Mouse (Mus musculus) hematopoietic stem cell, adult 5-6 weeks (primary cell): ENCODE data around the gene Bend5. TPM values are rescaled to one million over a fixed set of nuclear protein-coding genes. Genes with fewer than 3 reads are reported as not detected.

Source experiments
- ATAC-seq, 2 experiments: fragments of 125-278 bp in 1 of 2; replicated peaks in 1 of 2; 2 replicates each; pipeline ENCODE4 v1.8.0; 2016 to 2017; ENCODE audit warnings: inconsistent platforms in 2 of 2, mild to moderate bottlenecking in 2 of 2, moderate number of reproducible peaks in 2 of 2, low read depth in 1 of 2, moderate TSS enrichment in 1 of 2; ENCODE audit not compliant: low FRiP score in 2 of 2, poor library complexity in 2 of 2, severe bottlenecking in 2 of 2, insufficient read depth in 1 of 2, low TSS enrichment in 1 of 2
- total RNA-seq: library from RNA; stranded (forward); fragments of 172-1452, 232-1000 nt; gene quantifications from 2 replicates; pipeline ENCODE4 v1.2.3, GENCODE M21; 2017

Bend5 gene
- total RNA-seq, 1 experiment from 2014 or later: 19.4 TPM

DNA sequence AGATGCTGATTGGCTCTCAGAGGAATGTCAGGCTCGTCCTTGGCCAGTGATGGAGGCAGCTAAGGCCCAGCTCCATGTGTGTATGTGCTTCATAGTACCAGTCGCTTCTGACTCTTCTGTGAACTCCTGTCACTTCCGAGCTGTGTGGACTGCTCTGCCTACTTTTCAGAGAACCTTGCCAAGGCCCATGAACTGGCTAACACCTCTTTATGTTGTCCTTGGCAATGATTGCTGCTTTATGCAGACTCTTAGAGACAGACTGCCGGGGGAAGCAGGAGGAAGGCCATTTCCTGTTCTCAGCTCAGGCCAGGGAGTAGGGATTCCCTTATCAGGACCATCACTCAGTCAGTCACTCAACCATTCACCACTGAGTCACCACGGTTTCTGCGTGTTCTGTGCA lies 10.4 kb downstream of the Bend5 start:
- no peak for ATAC-seq

DNA sequence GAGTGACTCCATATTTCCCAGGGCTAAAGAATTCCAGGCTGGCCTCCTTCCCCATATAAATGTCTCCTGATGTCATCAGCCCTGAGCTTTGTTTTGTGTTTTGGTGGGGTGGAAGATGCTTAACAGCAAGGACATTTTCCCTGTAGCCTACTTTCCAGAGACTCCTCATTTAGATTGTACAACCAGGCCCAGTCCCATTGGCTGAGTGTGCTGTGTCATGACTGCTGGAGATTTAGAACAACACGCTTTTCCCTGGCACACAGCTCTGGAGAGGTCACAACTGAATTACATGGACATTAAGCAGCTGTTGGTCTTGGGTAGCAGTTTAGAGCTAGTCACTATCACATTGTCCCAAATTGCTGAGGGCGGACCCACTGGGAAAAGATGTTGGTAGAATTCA lies 16.4 kb downstream of the Bend5 start:
- no peak for ATAC-seq

DNA sequence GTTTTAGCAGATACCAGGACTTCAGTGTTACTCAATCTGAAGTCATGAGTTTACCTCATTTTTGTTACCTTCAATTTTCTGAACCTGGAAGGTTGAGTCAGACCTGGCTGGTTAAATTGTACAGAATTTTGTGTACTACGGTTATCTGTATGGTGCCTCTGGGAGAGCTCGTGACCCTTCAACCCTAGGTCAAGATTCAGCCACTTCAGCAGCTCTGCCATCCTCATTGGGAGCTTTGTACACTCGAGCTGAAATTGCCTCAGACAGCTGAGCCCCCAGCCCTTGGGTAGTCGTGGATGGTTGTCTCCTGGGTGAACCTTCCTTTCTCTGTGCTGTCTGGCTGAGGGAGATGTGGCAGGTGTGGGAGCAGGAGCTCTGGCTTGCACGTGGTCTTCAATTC lies 17.2 kb downstream of the Bend5 start:
- ATAC-seq: no peak

DNA sequence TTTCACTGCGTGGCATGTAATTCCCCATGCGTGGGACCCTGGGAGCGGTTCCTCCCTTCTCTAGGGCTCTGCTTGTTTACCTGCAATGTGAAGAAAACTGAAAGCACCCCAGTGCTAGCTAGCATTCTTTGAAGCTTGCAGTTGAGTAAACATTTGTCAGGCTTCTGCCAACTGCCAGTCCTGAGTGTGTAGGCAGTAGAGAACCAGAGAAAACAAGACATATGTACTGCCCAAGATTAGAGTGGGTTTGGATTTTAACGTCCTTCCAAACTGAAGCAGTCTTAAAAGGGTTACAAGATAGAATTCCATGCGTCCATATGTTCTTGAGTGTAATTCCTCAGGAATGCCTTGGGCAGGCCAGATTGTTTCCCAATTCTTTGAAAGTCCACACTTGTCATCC lies 17.6 kb downstream of the Bend5 start:
- no peak for ATAC-seq

DNA sequence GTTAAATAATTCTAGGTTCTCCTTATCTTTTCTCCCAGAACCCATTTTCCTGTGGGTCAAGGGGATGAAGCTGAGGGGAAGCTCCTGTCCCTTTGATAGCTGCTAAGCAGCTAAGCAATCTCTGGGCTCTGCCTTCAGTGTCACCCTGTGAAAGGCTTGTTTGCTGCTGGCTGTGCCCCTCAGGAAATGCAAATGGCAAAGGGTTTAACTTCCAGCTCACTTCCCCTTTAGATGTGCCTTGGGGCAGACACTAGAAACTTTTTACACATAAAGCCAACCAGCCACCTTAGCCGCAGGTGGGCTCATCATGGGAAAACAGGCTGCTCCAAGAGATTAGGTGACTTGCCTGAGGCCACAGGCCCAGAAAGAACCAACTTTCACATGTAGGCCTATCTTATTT lies 26.9 kb downstream of the Bend5 start:
- peak; percentile 19 to 22; a peak in 2 of 4 replicates for ATAC-seq

DNA sequence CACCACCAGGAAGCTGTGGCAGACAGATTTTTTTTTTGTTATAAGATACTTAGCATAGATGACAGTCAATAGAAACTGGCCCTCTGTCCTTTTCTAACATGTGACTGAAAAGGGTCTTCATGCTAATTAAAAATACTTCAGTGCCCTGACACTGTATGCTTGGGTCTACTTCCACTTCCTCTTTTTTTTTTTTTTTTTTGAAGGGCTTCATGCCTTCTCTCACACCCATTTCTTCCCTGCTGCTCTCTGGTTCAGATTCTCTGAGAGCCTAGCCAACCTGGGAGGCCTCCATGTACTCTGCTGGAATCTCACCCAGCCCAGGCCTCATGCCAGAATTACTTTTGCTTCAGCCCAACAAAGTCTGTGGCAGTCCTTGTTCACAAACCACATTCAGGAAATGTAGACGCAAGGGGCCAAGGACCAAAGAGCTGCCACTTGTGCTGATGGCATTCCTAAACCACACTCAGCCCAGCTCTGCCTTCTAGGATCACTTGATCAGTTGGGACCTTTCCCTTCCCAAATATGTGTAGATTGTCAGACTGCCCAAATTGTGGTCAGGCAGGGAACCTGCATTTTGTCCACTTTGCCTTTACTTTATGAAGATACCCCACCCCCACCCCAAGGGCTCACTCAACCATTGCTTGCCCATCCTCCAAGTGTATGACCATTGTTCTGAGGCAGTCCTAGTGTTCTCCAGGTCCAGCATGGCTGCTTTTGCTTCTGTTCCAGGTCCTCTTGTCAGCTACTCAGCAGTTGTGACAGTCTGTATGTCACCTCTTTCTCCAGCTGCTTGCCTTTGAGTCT lies 27.8 kb downstream of the Bend5 start:
- peak; percentile 65 to 76 for ATAC-seq

DNA sequence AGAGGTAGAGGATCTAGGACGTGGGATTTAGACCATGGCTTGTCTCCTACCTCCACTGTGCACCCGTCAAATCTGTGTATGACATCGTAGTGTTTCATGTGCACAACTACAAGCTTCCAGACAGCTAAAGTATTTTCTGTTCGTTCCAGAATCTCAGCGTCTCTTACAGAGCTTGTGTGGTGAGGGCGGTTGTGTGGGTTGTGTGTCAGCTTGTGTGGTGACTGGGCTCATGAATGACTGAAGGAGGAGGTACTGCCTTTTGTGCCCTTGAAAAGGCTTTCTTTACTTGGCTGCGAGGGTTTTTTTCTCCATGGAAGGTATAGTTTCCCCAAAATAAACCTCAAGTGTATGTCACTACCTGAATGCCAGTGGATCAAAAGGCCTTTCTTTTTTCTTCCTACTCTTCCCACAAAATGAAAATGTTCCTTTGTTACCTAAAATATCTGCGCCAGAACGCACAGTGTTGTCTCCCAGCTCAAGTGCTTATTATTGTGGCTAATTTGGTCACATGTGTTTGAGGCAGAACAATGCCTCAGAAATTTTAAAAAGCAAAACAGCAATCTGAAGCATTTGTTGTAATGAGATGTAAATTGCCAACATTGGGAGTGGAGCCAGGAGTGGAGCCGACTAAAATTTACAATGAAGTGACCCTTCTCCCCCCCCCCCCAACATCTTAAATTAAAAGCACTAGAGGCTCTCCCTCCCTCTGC lies 29.3 kb downstream of the Bend5 start:
- no peak for ATAC-seq

DNA sequence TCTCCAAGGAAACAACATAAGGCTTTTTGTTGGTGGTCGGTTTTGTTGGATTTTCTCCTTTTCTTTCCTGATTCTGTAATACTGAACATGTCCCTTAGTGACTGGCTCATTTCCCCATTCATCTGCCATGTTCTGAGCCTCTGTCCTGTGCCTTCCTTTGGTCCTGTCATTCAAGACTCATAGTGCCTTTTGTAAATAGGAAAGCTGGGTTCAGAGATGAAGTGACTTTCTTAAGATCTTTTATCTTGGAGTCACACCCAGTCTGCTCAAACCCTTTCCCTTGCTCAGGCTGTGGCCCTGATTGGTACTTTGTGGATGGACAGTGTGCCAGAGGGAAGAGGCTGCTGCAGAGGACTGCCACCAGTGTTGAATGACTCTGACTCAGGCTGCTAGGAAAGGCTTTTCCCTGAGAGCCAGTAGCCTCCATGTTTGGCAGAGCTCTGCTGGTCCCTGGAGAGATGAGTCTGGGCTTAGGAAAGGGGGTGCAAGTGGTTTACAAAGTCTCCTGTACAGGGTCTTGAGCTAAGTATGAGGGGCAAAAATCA lies 29.9 kb downstream of the Bend5 start:
- ATAC-seq: no peak

DNA sequence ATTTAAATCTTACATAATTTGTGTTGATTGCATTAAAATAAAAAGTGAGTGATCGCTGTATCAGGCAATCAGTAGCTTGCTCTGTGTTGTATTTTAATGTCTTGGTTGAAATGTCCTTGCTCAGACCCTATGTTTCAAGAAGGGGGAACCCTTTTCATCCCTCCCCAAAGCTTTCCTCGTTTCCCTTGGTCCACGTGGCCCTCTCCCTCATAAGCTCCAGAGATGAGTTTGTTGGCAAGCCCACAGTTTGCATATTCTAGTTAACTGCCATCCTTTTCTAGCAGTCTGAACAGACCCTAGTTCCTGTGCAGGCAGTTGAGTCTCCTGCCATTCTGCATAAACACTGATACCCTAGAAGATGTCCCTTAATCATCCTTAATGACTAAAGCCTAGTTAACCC lies 33.1 kb downstream of the Bend5 start:
- ATAC-seq: no peak

DNA sequence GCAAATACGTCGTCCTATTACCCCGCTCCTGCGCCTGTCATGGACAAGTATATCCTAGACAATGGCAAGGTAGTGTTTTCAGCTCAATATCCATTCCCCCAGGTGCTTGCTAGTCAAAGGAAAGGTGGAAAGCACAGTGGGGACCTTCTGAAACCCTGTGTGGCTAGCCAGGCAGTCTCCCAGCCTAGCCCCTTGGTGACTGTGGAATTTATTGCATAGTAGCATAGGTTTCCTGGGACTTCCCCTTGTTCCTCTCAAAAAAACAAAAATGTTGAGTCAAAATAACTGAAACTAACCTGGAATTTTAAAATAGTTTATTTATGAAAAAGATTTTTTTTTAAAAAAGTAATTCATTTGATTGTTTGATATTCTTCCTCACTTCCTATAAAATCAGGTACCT lies 33.8 kb downstream of the Bend5 start:
- ATAC-seq: no peak

DNA sequence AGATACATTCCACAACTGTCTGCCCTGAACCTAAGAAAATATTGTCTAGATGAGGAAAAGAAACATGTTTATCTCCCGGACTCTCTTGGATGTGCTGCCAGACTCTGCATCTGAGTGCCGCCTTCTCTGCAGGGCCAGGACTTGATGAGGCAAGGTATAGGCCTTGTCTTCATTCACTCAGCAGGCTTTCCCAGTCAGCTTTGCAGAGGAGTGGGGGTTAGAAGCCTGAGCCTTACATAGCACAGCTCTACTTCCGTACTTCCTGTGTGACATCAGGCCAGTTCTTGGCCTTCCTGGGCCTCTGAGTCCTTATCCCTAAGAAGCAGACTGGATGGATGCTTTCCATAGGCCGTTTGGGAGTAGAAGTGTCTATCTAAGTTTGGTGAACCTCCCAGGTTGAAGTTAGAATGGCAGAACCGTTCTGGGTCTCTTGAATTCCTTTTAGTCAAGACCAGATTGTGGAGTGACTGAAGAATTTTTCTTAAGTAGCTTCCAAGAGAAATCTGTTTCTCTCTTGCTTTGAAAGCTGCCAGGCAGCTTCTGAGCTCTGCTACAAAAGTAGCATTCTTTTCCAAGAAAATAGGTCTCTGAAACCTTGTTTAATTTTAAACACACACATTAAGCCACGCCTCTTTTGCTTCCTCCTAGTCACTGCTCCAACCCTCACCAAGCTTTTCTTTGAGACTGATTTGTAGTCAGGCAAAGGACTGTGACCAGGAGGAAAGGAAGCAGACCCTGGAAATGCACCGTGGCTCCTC lies 34.8 kb downstream of the Bend5 start:
- no peak for ATAC-seq

DNA sequence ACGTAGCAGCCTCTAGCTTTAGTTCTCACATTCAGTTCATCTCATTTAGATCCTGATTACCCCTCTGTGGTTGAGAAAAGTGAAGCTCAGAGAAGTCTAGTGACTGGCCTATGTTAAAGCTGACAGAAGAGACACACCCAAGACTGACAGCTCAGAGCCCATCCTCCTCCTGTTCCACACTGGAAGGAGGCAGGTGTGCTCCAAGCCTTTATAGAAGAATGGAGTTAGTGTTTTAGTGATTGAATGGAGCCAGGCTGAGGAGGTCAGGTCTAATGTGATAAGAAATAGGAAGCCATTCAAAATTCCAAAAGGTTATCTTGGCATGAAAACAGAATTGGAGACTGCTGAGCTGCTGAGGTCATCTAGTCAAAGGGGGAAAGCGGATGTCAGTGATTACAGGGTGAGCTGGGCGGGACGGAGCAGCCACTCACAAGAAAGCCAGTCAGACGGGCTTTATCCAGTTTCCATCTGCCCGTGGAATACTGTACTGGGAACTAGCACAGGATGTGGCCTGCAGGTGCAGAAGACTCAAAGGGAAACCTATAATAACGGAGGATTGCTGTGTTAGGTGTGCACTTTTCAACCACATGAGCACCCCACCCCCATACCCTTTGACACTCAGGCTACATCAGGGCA lies 36.6 kb downstream of the Bend5 start:
- ATAC-seq: no peak

DNA sequence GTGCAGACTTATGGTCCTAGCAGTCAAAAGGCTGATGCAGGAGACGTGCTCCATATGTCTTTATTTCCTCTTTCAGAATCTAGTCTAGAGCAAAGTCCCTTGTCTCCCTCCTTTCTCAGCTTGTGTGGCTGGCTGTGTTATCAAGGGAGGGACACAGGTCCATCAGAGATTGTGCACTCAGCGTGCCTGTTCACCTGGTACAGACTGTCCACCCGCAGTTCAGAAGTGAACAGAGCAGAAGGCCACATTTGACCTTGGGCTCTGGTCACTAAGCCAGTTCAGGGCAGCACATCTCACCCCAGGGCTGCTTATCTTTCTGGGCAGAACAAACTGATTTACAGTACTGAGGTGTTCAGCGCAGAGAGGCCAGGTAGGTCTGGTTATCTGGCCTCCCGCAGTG lies 37.4 kb downstream of the Bend5 start:
- ATAC-seq: no peak

DNA sequence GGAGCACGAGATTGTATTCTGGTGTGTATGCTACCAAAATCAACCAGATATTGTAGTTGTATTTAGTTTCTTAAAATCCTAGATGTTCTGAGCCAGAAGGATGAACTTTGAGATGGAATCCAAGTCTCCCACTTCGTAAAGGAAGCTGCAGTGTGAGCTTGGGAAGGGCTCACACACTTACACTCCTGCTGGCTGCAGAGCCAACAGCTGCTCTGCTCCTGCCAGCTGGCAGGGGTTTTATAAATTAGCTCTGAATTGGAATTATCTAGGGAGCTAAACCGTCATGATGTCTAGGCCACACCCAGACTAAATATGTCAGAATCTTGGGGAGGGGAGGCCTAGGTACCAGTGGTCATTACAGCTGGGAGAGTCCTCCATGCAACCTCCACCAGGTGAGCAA lies 38.5 kb downstream of the Bend5 start:
- ATAC-seq: no peak

DNA sequence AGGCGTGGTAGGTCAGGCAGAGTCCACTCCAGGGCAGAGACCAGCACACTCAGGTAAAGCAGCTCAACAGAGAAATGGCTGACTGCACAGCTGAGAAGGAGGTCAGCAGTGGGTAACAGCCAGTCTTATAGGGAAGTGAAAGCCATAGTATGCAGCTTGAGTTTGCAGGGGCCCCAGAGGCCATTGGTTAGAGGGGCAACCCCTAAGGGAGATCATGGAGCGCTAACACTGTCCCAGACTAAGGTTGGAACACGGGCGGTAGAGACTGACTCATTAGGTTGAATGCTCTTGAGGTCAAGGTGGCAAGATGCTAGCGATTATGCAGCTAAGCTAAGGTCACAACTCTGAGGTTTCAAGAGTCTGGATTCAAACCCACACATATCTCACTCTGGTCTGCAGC lies 40.8 kb downstream of the Bend5 start:
- ATAC-seq: no peak

DNA sequence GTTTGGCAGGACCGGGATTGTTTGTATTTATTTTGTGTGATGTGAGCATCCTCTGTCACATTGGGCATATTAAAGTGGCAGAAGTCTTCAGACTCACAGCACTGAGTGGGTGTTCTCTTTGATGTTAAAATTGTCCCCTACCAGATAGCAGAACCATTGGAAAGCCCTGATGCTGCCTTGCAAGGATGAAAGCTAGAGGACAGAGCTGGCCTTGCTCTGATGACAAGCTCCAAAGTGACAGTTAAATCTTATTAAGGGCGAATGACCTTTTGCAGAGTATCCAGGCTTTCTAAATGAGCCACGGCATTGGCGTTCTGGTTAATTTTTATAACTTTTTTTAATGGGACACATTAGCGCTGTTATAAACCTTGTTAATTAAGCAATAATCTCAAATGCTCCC lies 42.8 kb downstream of the Bend5 start:
- no peak for ATAC-seq

DNA sequence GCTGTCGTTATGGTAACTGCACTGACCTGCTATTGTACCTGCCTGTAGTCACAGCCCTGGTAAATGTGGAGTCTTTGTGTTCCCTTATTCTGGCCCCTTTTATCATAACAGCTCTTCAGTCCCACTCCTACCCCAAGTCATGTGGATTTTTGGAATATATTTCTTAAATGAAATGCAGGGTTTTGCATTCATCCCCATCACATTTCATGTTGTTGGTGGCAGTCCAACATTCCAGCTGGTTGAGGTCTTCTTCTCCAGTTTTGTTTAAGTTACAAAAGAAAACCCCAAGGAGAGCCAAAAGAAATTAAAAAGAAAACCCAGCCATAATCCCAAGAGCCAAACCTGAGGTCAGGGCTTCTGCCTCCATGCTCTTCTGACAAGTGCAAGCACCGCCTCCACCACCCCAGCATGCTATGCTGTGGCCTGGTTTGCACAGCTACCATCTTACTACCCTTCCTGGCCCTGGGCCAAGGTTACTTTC lies 52.5 kb downstream of the Bend5 start:
- ATAC-seq: no peak
